Mouse (Mus musculus) granulocyte monocyte progenitor cell, adult 5-6 weeks (primary cell): ENCODE data around the gene Ptrh2. TPM values are rescaled to one million over a fixed set of nuclear protein-coding genes. Genes with fewer than 3 reads are reported as not detected.

Source experiments
- ATAC-seq: replicated peaks from 2 replicates; pipeline ENCODE4 v1.8.0; 2016; ENCODE audit warnings: mild to moderate bottlenecking, moderate TSS enrichment, inconsistent platforms; ENCODE audit not compliant: poor library complexity, severe bottlenecking
- total RNA-seq, 2 experiments: library from RNA; stranded (forward) in 1 of 2; stranded (reverse) in 1 of 2; fragments of 200-712, 200-1000 nt in 1 of 2; fragments of >200 nt in 1 of 2; fragmentation: Nextera tagmentation in 1 of 2; gene quantifications; 2 replicates each; pipeline ENCODE4 v1.2.3; 2014 to 2017

Ptrh2 gene
- total RNA-seq, 2 experiments from 2014 or later = 20.7 to 27.7 TPM

DNA sequence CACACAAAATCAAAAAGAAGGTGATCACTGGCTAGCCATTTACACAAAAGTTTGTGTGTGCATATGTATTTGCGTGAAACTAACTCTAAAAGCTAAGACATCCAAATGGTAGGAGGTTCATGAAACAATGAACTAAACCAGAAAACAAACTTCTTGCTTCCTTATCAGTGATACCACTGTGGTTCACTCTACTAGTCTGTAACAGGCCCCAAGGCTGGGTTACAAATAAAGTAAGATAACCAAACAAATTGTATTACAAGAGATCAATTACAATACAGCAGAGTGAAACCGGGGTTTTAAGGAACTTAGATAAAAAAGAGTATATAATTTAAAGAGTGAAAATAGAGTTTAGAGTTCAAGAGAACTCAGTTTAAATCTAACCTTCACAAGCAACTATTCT is 16.2 kb upstream of the Ptrh2 start:
- ATAC-seq = no peak

DNA sequence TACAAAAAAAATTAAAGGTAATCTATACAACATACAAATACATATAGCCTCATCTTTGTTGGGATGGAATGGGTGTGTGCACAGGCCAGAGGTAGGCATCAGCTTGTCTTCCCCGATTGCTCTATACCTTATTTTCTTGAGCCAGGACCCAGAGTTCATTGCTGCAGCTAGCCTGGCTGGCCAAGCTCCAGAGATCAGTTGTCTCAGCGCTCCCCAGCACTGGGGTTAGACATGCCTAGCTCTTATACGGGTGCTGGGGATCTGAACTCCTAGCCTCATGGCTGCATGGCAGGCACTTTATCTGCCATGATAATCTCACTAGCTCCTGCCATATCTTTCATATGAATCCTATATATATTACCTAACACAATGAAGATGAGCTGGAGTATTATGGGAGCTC is 15.6 kb upstream of the Ptrh2 start:
- no peak for ATAC-seq

DNA sequence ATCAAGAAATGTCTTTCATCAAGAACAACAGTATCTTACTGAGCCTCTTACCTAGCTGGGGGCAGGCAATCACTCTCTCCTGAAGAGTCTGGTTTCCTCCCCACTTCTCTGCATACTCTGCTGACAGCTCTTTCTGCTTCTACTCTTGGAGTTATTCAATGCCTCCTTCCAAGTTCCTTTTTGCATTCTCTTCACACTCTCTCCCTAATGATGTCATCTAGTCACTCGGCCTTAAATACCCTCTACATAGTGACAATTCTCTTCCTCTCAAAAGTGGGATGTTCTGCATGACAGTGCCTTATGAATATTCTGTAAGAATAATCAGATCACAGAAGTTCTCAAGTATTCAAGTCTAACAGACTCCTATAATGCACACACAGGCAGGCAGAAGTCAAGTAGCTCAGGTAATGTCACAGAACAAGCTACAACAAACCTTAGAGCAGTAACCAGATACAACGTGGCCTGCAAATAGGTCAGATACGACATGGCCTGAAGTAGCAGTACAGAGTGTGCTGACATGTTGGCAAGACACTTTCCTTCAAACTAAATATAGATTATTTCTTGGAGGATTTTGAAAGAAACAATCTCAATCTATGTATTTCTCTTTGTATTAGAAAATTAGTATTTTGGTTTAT is 12.6 kb upstream of the Ptrh2 start:
- ATAC-seq = no peak

DNA sequence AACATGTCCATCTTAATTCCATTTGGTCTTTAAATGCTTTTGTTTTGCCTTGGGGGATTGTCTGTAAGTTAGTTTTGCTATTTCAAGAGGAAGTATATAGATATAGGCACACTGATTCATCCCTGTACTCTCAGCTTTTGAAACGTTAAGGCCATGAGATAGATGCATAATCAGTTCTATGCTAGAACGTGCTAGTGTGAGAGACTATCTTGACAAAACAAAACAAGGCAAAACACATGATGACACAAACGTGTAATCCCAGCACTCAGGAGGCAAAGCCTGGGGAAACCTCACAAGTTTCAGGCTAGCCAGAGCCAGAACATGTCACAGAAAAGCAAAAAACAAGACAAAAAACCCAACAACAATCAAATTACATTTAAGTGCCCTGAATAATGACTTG is 11.0 kb upstream of the Ptrh2 start:
- no peak for ATAC-seq

DNA sequence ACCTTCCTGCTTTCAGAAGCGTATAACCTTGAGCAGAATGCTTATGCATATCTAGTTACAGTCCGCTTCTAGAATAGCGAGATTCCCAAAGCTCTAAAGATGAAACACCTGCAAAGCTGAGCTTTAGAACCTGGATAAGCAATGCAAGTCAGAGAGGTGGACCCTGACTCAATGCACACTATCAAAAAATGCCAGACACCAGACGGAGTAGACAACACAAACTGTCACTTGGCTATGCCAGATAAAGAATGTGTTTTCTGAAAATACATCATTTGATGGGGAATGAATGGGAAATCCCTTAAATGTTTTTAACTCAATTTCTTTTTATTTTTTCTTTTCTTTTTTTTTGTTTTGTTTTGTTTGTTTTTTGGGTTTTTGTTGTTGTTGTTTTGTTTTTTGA is 8.3 kb upstream of the Ptrh2 start:
- ATAC-seq = no peak

DNA sequence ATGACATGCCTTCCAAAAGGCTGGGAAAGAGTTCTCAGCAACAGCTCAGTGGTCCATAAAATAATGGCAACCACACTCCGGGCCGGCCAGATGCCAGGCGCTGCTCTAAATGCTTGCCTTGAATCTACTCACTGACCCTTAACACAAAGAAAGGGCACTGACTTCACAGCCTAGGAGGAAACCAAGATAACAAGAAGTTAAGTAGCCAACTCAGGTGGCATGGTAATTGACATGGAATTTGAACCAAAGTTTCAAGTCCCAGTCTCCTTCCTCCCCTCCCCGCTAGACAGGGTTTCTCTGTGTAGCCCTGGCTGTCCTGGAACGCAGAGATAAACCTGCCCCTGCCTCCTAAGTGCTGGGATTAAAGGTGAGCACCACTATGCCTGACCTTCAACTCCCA is 4.8 kb upstream of the Ptrh2 start:
- no peak for ATAC-seq

DNA sequence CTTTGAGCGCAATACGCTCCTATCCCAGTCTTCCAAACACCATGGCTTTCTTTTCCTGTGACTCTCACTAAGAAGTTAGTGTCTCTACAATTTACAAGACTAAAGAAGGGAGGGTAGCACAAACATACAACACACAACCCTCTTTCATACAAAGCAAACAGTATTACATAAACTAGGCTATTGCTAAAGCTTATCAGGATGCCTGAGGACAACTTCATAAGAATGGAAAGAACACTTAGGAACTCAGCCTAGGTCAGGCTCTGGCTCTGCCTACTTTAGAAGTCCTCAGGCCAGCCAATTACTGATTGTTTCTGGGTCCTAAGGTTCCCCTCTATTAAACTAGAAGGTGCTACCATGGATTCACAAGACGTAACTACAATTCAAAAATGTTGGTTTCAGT is 3.1 kb upstream of the Ptrh2 start:
- no peak for ATAC-seq

DNA sequence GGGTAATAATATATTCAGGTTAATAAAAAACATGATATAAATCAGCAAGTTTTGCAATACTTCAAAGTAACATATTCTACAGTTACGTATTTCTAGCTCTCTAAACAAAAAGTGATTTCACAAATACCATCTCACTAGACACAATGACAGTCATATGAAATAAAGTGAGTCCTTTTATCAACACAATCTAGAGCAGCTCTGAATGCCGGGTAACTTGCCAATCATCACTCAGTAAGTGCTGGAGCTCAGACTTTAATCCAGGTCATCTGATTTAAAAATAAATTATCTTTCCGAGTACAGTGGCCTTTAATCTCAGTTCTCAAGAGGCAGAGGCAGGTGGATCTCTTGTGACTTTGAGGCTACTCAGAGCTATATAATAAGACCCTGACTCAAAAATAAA is 2.4 kb upstream of the Ptrh2 start:
- no peak for ATAC-seq

DNA sequence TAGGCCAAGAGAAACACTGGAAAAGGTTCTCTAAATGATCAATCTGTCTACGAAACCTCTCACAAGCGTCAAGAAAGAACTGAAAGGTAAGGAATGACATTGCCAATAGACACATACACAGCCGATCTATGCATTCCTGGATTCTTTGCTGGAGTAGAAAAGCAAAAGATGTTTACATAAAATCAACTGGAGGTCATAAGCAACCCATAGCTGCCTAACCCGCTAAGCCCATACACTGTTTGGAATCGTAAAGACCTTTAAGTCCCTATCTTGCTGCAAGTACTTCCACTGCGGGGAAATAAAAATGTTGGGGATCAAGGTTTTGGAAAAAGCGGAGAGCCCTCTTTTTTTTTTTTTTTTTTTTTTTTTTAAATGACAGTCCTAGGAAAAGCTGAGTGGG is 924 bp upstream of the Ptrh2 start:
- no peak for ATAC-seq

DNA sequence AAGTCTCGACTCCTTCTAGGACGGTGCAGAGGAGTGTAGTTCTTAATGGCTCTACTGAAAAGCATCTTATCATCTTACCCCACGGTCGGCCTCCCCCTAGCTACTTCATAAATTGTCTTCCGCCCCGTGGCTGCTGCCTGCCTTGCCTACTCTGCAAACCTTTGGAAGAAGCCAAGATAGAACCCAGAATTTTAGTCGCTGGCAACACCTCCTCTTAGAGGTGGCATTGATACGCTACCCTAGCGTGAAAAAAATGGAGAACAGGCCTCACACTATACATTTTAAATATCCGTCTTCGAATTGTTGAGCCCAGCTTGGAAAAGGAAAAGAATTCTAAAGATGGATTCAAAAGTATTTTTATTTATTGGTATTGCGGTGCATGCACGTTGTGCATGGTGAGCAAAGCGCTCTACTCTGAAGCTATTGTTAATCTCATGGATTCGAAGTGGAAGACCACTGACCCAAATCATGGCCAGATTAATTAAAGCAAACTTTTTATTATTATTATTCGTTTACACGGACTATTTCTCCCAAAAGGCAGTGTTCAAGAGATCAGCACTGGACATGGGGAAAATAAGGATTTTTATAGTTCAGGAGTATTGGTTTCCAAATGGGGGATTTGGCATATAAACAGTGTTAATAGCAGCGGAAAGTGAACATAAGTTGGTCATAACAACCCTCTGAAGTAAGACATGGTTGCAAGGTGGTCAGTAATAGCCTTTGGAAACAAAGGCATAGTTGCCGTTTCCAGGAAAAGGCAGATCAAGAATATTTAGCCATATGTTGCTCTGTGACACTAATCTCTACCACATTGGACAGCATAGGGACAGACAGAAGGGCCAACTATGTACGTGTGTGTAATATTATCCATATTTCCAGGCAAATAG is 584 bp downstream of the Ptrh2 start:
- ATAC-seq = no peak; the same call in 1 of the 2 replicates

DNA sequence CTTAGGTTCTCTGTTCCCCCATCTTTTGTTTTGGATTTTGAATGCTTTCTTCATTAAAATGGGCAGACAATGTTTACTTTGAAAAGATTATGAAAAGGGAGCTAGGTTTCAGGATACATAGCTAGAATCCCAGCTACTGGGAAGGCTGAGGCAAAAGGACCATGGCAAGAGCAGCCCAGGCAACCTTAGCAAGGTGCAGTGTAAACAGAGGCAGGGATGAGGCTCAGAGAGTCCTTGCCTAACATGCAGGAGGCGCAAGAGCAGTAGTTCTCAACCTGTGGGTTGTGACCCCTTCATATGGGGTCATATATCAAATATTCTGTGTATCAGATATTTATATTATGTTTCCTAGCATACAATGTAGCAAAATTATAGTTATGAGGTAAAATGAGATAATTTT is 1.6 kb downstream of the Ptrh2 start:
- no peak for ATAC-seq

DNA sequence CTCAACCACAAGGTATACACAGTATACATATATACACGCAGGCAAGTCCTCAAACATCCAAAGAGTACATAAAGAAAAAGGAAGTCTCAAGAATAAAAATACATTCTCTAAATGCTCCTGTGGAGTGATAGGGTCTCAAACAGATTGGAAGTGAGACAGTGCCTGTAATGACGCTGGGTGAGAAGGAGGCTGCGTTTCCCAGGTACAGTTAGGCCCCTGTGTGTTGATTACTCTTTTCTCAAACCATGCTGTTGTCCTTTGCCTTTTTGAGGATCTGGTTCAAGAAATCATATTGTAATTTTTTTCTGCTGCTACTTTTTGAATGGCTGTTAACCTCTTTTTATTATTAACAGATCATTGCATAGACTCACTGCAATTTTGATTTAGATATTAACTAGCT is 6.6 kb downstream of the Ptrh2 start:
- no peak for ATAC-seq

DNA sequence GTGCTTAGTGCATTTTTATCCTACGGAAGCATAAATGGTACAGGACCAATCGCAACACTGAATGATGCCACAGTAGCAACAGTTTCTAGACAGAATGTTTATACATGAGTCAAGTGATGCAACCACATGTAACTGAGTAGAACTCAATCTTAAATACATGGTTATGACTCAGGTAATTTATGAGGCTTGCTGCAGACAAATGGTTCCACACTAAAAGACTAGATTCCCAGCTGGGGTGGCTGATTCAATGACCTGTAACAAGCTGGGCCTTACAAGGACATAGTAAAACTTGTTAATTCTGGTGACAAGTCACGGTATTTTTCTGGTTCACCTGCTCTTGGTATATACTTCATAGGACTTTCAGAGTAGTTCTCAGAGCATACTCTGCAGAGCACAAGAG is 7.7 kb downstream of the Ptrh2 start:
- ATAC-seq = no peak

DNA sequence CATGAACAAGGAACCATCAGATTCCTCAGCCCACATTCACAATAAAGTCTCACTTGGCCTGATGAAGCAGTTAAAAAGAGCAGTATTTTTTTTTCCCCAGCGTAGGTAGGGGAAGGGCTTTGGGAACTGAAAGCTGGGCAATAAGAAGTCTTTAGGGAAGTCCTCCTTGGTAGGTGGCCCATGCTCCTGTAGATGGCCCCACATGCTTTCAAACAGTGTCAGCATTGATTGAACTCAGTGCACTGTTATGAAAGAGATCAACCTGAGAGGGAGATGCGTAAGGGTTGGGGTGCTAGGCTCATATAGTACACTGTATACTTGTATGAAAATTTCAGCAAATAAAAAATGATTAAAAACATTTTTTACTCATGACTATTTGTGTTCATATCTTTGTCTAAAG is 8.2 kb downstream of the Ptrh2 start:
- peak; percentile 58 for ATAC-seq

DNA sequence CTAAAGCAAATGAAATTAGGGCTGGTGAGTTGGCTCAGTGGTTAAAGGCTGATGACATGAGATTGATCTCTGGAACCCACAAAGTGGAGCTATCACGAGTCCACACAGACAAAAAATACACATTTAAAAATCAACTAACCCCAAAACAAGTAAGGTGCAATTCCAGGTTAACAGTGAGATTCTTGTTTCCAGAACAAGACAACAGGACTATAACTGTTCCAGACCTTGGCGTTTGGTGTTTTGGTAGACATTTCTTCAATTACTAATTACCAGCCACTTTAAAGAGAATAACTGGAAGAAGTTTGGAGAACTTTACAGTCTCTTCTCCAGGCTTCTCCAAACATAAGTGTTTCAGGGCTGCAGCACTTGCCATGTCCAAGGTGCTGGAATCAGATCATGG is 8.8 kb downstream of the Ptrh2 start:
- ATAC-seq = no peak

DNA sequence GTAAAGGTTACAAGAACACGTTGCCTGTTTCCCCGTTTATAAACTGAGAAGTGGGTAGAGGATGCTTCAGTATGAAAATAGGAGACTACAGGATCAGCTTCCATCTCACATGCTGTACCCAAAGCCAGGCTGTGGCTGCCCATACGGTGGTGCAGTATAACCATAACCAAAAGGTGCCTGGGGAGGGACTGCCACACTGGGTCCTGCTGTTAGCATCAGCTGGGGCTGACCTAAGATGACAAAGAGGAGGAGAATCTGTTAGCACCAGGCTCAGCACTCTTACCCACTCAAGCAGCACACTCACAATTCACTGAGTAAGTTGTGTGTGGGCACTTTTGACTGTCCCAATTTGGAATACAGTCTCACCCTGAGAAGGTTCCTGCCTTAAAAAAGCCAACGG is 11.7 kb downstream of the Ptrh2 start:
- ATAC-seq = no peak

DNA sequence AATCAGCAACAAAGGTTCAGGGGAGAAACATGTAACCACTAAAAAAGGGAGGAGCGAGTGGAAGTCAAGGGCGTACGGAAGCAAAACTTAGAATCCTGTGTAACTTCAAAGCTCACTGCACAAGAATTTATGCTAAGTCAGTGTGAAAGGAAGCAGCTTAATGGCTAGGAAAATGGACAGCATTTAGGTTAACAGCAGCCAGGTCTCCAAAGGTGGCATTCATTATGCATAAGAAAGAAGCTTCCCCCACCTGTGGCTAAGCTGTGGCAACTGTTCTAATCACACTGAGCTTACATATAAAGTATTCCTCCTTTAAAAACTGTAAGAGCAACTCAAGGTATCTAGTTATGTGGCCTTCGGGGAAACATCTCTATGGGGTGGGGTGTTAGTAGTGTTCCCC is 17.4 kb downstream of the Ptrh2 start:
- ATAC-seq = no peak

DNA sequence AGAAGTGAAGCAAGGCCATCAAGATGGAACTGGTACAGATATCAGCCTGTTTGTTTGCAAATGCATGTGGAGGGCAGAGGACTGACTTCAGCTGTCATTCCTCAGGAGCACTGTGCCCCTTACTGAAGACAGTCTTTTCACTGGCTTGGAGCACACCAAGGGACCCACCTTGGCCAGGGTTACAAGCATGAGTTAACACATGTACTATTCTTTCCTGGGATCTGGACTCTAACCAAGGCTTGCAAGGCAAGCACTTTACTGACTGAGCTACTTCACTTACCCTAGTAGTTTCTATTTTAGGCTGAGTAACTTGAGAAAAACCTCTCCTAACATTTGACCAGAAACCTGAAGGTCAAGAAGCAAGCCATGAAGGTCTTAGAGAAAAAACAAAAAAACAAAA is 30.8 kb downstream of the Ptrh2 start:
- no peak for ATAC-seq

DNA sequence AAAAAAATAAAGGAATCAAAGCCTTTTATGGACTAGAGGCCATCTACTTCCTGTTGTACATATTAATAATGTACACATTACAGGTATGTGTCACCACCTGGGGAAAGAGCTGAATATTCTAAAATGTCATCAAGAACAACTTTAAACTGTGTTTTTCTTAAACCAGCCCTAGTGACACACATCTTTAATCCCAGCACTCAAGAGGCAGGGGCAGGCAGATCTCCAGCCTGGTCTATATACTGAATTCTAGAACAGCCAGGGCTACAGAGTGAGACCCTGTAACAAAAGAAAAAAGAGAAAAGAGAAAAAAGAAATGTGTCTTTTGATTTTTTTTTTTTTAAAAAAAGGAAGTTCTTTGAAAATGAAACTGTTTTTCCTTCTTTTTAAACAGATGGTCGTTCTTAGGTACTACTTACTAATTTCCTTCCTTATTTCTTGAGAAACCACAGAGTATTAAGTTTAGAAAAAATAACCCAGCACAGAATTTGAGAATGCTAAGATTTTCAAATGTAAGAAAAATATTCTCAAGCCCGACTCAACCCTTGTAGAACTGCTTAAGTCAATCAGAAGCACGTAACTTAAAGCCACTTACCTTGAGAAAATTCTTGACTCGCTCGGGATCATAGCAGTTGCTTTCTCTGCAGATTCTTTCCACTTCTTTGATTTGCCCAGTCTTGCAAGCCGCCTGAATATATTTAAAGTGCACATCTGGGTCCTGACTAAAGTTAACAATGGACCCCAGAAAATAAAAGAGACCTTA is 33.7 kb downstream of the Ptrh2 start:
- ATAC-seq = peak; percentile 56

DNA sequence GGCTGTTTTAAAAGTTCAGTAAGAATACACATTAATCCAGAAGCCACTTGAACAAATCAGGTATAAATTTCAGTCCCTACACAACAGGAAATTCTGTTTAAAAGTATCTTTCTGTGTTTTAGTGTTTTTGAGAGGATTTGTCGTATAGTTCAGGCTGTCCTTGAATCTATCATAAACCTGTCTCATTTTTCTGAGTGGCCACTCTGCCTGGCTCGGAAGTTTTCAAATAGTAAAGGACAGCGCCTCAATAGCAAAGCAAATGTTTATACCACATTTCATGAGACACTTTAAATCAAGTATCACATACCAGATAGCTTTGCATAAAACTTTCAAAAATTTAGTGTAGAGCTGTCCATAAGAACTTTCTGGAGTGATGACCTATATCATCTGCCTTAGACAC is 34.6 kb downstream of the Ptrh2 start:
- no peak for ATAC-seq

DNA sequence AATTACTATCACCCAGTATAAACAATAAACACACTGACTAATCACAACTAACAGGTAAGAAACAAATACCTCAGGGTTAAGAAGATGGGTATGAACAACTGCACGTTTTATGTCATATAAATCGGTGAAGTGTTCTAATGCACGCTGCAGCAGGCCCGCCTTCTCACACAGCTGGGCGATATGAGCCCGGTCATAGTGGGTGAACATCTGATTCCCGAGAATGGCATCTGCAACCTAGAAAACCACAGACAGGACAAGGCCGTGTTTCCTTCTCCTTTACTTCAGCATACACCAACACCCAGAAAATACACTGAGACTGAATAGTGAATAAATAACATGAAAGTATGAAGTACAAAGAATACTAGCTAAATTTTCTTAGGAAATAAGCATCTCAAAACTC is 35.6 kb downstream of the Ptrh2 start:
- ATAC-seq = peak; percentile 67
